Mouse (Mus musculus) heart, postnatal 4 days (tissue): ENCODE results near the gene Trib3. TPM values are rescaled to one million over a fixed set of nuclear protein-coding genes. Genes with fewer than 3 reads are reported as not detected.
"Not testable (repeated sequence)": the region's sequence is repeated elsewhere in the genome, so short reads cannot be mapped to it uniquely, and the experiment has no call there.

Experiments used
- DNase-seq: peaks from one replicate; pipeline ENCODE4 v3.0.0; 2021
- total RNA-seq, 2 experiments: library from RNA; stranded (reverse); gene quantifications; 2 replicates each; pipeline ENCODE4 v1.2.3; 2021

Trib3 gene
- total RNA-seq: 1 to 10 TPM; 2.9 TPM

DNA sequence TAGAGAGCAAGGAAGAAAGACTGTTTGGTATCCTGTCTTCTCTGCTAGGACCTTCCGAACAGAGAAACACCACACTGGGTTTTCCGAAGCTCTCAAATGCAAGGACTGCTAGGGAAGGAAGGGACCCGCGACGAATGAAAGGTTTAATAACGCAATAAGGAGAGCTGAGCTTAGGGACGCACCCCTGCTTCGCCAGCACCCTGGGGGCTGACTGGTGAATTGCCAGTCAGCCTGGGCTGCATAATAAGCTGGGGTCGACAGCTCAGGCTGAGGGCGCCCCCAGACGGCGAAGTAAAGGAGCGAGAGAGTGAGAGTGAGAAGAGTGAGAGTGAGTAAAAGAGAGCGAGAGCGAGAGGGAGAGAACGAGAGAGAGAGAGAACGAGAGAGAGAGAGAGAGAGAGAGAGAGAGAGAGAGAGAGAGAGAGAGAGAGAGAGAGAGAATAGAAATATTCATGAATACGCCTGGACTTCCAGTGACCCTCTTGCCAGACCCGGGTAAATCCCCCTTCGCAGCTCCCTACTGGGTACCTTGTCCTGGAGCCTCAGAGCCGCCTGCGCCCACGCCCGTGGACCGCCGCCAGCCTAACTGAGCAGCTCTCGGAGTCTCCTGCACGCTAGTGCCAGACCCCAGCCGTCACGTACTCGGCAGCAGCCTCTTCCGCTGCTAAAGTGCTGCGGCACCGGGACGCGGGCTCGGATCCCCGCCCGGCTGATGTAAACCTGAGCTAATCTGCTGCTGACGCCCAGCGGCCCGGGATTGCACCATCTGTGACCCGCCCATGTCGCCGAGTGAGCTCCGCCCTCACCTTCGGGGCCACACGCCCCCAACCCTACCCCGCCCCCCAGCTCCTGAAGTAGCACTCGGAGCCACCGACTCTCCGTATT, at the start of gene Trib3:
Trib3 (minus strand) TSS at position 704 of the 885 bp plus-strand sequence.
- DNase-seq: peak; percentile 86

DNA sequence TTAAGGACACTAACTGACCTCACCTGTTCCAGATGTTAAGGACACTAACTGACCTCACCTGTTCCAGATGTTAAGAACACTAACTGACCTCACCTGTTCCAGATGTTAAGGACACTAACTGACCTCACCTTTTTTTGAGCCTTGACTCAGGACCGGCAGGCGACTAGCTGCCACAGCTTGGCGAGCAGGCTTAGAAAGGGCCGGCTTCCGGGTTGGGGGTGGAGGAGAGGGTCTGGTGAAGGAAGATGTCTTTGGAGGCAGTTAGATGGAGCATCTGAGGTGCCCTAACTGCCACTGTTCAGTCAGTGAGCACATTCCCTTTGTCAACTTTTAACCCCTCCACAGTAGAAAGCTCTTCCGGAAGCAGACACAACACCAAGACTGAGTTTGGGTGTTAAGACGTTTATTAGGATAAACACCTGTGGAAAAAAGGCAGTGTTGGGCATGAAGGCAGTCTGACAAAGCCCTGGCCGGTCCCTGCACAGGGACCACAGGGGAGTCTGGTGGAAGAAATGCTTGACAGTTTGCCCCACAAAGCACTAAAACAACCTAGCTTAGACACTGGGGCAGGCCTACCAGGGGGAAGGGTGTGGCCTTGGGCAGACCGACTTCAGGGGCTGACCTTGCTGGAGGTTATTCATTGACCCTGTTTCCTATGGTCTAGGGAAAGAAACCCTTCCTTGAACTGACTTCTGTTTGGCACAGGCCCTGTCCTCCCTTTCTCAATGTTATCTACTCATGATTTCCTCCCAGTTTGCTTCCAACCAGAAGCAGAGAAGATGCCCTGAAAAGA, 49.6 kb upstream of the Trib3 start:
- DNase-seq: no peak

DNA sequence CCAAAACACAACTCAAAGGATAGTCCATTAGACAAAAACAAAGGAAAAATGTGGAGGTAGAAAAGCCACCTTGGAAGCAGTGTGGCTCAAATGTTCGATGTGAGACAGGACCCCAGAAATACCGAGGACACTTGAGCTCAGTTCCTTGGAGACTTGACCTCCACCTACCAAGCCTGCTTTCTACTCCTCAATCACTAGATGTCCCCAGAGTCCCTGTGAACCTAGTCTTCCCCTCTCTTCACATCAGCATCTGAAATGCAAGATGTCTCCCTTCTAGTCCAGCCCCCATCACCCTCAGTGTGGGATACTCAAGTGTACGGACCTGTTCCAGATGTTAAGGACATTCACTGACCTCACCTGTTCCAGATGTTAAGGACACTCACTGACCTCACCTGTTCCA, 49.0 kb upstream of the Trib3 start:
- peak; percentile 60 for DNase-seq

DNA sequence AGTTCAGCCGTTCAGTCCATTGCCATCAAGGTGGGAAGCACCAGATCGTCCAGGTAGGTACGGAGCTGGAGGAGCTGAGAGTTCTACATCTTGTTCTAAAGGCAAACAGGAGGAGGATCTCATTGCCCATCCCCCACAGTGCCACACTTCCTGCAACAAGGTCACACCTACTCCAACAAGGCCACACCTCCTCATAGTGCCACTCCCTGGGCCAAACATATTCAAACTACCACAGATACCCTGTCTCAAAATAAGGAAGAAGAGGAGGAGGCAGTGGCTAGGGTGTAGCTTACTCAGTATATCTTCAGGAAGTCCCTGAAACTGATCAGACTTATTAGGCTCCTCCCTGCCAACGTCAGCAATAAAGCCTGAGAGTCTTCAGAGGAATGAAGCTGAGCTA, 40.4 kb upstream of the Trib3 start:
- DNase-seq: no peak

DNA sequence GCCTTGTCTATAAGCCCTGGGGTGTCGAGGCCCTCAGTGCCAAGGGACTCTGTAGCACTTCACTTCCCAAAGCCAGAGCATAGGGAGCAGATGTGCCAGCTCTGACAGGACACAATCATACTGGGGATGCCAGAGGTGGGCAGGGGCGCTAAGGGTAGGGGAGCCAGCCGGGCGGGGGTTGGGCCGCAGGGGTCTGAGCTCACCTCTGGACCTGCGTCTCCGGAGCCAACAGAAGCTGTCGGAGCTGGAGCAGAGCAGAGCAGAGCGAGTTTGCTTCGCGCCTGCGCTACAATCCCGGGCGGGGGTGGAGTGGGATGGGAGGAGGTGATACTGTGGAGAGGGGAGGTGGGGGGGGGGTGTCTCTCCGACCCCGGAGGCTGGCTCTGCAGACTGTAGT, 32.5 kb upstream of the Trib3 start, which contains the start of gene Nrsn2:
Nrsn2 (minus strand) TSS at position 294 of the 397 bp plus-strand sequence.
- no peak for DNase-seq

DNA sequence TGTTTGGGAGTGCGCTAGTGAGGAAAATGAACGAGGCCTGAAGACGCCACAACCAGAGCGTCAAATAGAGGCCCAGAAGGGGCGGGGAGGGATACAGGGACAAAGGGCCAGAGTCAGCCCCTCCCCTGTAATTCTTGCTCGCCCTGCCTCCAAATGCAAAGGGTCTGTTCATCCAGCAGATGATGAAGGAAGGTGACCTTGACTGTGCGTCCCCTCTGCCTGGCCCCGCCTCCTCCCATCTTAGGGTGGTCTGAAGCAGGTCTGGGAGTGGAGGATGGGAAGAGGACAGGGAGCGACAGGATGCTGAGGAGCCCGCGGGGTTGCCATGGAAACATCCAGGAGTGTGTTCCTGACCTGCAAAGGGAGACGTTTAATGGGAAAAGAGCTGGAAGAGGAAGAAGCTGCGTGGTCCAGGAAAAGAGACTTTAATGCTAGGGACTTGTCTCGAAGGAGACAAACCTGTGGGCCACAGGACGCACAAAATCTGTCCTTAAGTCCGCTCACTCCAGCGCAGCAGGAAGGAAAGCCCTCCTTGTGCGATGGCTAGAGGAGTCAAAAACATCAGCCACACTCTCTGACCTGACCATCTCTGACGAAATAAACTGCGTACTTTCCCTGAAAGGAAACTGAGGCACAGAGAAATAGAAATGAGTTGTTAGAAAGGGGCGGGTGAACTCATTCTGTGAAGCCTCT, 32.0 kb upstream of the Trib3 start:
- no peak for DNase-seq

DNA sequence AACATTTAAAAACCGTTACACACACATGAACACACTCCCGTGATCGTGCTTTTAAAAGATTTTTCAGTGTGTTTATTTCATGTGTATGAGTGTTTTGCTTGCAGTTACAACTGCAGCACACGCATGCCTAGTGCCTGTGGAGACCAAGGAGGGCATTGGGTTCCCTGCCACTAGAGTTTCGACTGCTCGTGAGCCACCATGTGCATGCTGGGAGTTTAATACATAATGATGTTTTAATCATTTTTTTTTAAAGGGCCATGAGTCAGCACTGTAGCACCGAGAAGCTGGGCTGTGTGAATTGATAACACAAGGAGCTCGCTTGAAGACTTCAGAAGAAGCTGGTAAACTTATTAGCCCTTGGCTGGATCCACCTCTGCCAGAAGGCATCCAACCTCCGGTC, 29.7 kb upstream of the Trib3 start:
- no peak for DNase-seq

DNA sequence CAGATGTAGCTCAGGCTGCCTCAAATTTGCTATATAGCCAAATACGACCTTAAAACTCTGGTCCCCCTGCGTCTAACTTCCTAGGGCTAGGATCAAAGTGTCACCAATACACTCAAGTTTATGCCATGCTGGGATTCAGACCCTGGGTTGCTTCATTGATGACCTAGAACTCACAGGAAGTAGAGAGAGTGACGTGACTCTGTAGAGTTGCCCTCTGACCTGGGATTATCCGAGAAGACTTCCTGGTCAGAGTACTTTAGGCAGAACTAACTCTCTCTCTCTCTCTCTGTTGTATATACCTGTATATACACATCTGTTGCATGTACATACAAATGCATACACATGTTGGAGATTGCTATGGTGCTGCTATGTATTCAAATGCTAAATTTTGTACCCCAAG, 28.8 kb upstream of the Trib3 start:
- no peak for DNase-seq

DNA sequence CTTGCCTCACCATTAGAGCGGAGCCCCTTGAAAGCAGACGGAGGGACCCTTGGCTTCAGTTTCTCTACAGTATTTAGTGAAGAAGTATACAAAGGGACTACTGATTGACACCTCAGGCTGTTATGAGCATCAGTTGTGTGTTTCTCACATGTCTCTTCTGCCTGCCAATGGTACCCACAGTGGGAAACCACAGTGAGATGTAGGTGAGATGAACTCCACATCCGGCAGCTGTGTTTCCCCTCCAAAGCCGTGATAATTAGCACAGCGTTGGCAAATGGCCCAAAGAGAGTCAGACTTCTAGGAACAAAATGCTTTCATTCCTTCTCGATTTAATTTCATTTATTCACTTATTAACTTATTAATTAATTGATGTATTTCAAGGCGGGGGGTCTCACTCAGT, 28.3 kb upstream of the Trib3 start:
- DNase-seq: no peak

DNA sequence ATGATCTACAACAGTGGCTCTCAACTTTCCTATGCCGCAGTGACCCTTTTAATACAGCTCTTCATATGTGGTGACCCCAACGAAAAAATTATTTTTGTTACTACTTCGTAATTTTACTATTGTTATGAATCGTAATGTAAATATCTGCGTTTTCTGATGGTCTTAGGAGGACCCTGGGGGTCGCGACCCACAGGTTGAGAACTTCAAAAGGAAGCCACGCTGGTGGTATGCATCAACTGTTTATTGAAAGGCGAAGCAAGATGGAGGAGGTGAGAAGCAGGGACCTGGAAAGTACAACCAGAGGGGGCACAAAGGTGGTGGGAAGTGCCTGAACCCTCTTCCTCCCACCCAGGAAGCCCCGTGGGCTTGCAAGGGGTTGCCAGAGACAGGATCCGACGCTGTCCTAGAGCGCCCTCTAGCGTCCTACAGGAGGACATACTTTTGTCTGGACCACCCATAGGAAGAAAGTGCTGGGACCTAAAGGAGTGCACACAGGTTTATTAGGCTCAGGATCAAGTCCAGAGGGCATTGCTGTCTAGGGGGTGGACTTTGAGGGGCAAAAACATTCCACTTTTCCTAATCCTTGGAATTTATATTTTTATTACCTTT, 24.8 kb upstream of the Trib3 start:
- peak; percentile 72 for DNase-seq

DNA sequence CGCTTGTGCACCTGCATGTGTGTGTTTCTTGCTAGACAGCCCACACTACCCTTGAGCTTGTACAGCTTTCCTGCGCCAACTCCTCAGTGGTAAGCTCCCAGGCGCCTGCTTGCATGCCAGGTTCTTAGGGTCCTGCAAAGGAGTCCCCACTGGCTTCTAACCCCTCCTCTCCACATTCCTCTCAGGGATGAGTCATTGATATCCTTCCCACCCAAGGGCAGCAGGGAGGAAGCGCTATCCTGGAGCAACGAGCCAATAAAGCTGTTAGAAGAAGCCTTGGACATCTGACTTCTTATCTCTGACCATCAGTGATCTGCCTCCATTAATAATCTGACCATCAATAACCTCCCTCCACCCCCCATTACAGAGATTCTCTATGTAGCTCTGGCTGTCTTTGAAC, 24.1 kb upstream of the Trib3 start:
- DNase-seq: no peak

DNA sequence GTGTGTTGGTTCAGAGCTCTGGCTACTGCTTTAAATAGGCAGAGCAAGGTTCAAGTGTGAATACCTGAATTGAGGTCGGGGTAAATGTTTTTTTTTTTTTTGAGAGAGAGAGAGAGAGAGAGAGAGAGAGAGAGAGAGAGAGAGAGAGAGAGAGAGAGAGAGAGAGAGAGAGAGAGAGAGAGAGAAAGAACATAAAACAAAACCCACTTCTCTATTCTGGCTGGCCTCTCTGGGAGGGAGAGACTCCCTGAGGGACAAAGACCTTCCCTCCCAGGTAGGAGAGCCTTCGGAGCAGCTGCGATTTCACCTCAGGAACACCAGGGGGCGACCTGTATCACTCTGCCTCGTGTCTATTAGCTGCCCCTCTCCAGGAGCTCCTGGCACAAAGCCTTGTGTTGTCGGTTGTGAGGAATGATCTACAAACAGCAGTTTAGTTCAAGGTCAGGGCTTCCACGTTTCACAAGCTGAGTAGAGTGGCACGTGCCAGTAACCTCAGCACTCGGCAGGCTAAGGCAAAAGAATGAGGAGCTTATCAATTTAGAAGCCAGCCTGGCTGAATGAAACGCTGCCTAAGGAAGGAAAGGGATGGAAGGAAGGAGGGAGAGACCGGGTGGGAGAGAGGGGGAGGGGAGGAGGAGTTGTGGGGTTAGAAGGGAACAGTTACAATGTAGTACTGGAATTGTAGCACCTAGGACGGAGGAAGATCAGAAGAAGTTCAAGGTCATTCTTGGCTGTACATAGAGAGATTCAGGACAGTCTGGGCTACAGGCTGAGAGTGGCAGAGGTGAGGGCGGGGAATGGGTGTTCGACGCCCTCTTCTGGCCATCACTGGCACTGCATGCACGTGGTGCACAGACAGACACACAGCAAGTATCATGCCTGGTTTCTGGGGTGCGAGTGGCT, 19.7 kb upstream of the Trib3 start:
- peak; percentile 90 for DNase-seq

DNA sequence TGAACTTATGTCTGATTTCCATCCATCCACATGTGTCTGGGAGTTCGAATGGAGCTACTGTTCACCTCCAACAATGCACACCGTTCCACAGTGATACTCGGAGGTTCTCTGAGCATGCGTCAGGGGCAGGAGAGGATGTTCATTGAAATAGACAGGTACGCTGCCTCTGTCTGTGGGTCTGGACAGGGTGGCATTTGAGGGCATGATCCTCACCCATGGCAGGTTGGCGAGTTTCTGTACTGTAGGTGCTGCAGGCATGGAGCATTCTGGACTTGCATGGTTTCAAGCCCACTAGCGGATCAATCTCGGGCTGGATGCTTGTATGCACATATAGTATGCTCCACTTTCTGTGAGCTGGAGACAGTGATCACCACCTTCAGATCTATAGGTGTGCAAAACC, 17.4 kb upstream of the Trib3 start:
- no peak for DNase-seq

DNA sequence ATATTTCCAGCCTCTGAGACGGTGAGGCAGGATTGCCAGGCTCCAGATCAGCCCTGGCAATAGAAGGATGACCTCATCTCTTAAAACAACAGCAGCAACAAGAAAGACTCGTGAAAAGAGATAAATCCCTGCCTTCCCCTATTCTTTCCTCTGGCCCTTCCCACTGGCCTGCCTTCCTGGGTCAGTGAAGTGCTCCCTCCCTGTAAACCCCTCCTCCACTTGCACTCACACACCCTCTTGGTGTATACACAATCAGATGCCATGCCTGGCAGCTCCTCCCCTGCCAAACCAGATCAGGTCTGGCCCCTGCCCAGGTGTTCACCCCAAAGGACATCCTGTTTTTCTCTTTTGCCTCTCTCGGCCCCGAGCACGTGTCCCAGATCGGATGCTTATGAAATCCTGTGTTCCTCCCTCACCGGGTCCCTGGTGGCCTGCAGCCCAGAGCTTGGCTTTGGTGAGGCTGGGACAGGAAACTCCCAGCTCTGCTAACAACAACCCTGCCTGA, 16.5 kb upstream of the Trib3 start:
- DNase-seq: peak; percentile 73

DNA sequence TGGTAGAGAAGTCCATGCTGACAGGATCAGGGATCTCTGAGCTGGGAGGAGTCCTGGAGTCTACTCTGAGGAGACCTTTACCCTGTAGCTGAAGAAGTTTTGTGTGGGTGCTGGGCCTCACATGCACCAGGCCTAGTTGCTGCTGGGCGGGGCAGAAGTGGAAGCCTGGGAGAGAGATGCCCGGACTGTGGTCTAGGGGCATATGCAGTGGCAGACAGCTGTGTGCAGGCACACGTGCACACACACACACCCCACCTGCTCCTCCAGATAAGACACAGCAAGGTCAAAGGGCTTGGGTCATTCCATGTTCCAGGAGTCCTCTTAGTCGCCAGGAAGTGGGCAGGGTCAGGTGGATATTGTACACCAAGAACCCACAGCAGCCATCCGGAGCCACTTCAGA, 15.8 kb upstream of the Trib3 start:
- DNase-seq: no peak

DNA sequence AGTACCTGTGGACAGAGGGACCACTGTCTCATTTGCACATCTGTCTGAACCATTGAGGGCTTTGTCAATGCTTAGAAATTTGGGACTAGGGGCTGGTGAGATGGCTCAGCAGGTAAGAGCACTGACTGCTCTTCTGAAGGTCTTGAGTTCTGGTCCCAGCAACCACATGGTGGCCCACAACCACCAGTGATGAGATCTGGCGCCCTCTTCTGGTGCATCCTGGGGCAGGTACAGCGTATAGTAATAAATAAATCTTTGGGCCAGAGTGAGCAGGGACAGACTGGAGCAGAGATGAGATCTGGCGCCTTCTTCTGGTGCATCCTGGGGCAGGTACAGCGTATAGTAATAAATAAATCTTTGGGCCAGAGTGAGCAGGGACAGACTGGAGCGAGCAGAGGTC, 15.1 kb upstream of the Trib3 start:
- DNase-seq: not testable (repeated sequence)

DNA sequence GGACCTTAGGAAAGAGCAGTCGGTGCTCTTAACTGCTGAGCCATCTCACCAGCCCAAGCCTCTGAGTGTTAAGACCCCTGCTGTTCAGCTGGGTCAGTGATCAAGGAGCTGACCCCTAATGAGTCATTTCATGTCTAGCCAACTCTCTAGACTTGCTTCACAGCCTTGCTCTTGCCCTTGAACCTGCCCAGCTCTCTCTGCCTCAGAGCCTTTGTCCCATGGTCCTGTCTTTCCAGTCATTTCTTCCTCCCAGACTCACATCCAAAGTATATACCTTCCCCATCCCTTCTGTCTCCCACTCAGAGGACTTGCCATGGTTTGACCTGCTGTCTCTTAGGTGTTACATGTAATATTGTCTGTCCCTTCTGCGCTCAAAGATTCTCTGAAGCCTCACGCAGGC, 13.4 kb upstream of the Trib3 start:
- DNase-seq: no peak

DNA sequence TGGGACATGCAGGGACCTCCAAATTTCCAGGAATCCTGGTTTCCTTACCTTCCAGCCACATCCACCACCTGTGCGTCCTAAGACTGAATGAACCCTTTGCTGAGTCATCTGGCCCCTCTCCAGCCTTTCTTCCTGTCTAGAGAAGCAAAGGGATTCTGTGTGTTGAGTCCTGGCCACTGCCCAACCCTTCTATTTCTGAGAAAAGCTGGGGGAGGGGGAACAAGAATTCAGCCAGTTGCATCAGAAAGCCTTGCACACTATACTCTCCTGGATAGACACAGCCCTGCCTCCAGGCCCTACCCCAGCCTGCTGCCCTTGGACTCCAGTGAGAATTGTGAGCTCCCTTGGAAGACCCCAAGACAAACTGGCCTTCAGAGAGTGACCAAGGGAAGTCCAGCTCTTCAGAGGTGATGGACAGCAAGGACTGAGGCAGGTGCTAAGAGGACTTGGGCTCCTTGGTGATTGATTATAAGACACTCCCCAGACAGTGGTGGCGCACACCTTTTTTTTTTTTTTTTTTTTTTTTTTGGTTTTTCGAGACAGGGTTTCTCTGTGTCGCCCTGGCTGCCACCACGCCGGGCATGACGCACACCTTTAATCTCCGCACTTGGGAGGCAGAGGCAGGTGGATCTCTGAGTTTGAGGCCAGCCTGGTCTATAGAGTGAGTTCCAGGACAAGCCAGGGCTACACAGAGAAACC, 6.2 kb upstream of the Trib3 start:
- peak; percentile 75 for DNase-seq

DNA sequence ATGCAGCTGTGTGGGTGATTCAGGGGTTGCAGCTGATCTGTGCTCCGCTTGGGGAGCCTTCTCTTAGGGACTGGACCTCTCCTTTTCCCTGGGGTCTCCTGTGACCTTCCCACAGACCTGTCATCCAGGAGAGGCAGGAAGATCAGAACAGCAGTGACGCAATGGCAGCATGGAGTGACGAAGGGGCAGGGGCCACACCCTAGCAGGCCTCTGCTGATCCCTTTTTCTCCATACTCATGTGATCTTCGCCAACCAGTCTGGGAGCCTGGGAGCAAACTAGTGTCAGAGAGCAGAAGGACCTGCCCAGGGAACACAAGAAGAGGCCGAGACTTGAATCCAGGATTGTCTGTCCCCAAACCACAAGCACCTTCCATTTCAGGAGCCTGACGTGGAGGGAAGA, 5.4 kb upstream of the Trib3 start:
- DNase-seq: no peak

DNA sequence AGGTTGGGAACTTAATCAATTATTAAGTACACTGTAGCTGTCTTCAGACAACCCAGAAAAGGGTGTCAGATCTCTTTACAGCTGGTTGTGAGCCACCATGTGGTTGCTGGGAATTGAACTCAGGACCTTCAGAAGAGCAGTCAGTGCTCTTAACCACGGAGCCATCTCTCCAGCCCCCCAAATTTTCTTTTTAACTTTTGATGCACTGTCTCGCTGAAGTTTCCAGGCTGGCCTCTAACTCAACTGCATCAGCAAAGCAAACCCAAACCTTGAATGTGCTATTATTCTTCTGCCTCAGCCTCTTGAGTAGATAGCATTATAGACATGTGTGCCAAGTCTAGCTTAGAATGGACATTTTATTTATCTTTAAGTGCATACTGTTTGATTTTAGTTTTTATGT, 3.9 kb upstream of the Trib3 start:
- no peak for DNase-seq
